Mouse (Mus musculus) ovary, adult 18-20 months (tissue): ENCODE measurements around the gene Aff3.

Experiments
- DNase-seq: peaks from one replicate; pipeline ENCODE4 v3.0.0; 2022; ENCODE audit warnings: low spot score, mixed read lengths

Gene Aff3

GRCm38 (mm10) chr1:38601802-38602508, 62.8 kb downstream of the Aff3 start:
- DNase-seq = no peak

GRCm38 (mm10) chr1:38595311-38595710, 69.4 kb downstream of the Aff3 start:
- DNase-seq = no peak

GRCm38 (mm10) chr1:38594766-38595165, 70.0 kb downstream of the Aff3 start:
- no peak for DNase-seq

- DNase-seq = no peak
Observed at GRCm38 (mm10) chr1:38591194-38591593, 73.6 kb downstream of the Aff3 start.

GRCm38 (mm10) chr1:38588741-38589140, 76.0 kb downstream of the Aff3 start:
- DNase-seq = no peak

GRCm38 (mm10) chr1:38582328-38582727, 82.4 kb downstream of the Aff3 start:
- DNase-seq = no peak

- DNase-seq = no peak
Observed at GRCm38 (mm10) chr1:38580572-38580971, 84.2 kb downstream of the Aff3 start.

GRCm38 (mm10) chr1:38578339-38578738, 86.4 kb downstream of the Aff3 start:
- no peak for DNase-seq

- no peak for DNase-seq
Observed at GRCm38 (mm10) chr1:38567791-38568190, 97.0 kb downstream of the Aff3 start.

GRCm38 (mm10) chr1:38566101-38566678, 98.6 kb downstream of the Aff3 start:
- no peak for DNase-seq

GRCm38 (mm10) chr1:38565295-38565777, 99.4 kb downstream of the Aff3 start:
- no peak for DNase-seq

- DNase-seq = no peak
Observed at GRCm38 (mm10) chr1:38562397-38563199, 102.2 kb downstream of the Aff3 start.

GRCm38 (mm10) chr1:38561331-38561730, 103.4 kb downstream of the Aff3 start:
- no peak for DNase-seq

- DNase-seq = no peak
Observed at GRCm38 (mm10) chr1:38560666-38561065, 104.1 kb downstream of the Aff3 start.

- DNase-seq = no peak
Observed at GRCm38 (mm10) chr1:38557615-38558014, 107.1 kb downstream of the Aff3 start.

- no peak for DNase-seq
Observed at GRCm38 (mm10) chr1:38554546-38554945, 110.2 kb downstream of the Aff3 start.

- DNase-seq = no peak
Observed at GRCm38 (mm10) chr1:38553090-38553489, 111.7 kb downstream of the Aff3 start.

GRCm38 (mm10) chr1:38550579-38550978, 114.2 kb downstream of the Aff3 start:
- no peak for DNase-seq

GRCm38 (mm10) chr1:38548671-38549661, 115.8 kb downstream of the Aff3 start:
- no peak for DNase-seq

- DNase-seq = no peak
Observed at GRCm38 (mm10) chr1:38547685-38548084, 117.1 kb downstream of the Aff3 start.

GRCm38 (mm10) chr1:38546696-38547095, 118.1 kb downstream of the Aff3 start:
- DNase-seq = no peak
